12 mouse cellular contexts compared by ENCODE assay signal in the genomic region with DNA sequence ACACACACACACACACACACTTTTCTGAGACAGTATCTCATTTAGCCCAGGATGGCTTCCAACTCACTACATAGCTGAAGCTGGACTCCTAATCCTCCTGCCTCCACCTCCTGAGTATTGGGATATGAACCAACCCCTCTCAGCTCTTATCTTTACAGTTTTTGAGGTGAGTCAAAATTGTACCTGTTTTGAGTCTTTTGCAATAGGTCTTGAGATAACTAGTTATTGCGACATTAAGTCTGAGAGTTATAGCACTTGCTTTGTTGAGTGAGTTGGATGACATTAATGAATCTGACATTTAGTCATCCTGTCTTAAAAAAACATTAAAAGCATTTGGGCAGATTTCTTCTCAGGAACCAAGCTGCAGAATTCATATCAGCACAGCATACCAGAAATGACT.
"Had no signal": no experiment of that assay in that cellular context is flagged by ENCODE, and none has a peak within 500 bp of the region (broad histone marks: within the 10 kb centered on the region; RNA-seq: fewer than 3 reads in every experiment).

No protein-coding gene starts in this region.

- ATAC-seq: inflammation-experienced regulatory T-cells, adult 6 months; midbrain, embryonic 16.5 days had no signal

- H3K4me2 ChIP-seq: limb, embryonic 12.5 days; midbrain, embryonic 12.5 days had no signal

- H3K27me3 ChIP-seq: limb, embryonic 12.5 days; midbrain, embryonic 12.5 days had no signal

- H3K36me3 ChIP-seq: limb, embryonic 12.5 days; midbrain, embryonic 12.5 days had no signal

- H3K4me3 ChIP-seq: limb, embryonic 12.5 days; midbrain, embryonic 12.5 days had no signal

- DNase-seq: kidney, adult 2 months; kidney, postnatal 36 days; lung, adult 18-20 months; lung, postnatal 10 days; right cerebral cortex, adult 18-20 months; spleen, adult 18-20 months; thymus, postnatal 4 days had no signal

- H3K9ac ChIP-seq: limb, embryonic 12.5 days; liver, embryonic 14.5 days; midbrain, embryonic 12.5 days had no signal

- H3K27ac ChIP-seq: limb, embryonic 12.5 days; liver, embryonic 14.5 days; midbrain, embryonic 12.5 days had no signal

- H3K9me3 ChIP-seq: limb, embryonic 12.5 days; midbrain, embryonic 12.5 days had no signal

- H3K4me1 ChIP-seq: midbrain, embryonic 12.5 days had no signal
